ENCODE assay signal across 12 mouse cellular contexts in genomic region chr2:132697256-132697655, GRCm38 (mm10). TPM values are rescaled to one million over a fixed set of nuclear protein-coding genes. Genes with fewer than 3 reads are reported as not detected.
A peak's percentile ranks its signal among the peaks of the same experiment; 100 is the strongest.
DNase-seq lines count a peak whose midpoint lies in the region; ATAC-seq and TF ChIP-seq lines count a peak whose summit lies in the region.
"Had no signal": no experiment of that assay in that cellular context is flagged by ENCODE, and none has a peak within 500 bp of the region (broad histone marks: within the 10 kb centered on the region; RNA-seq: fewer than 3 reads in every experiment).

No protein-coding gene starts in this region.

- H3K9me3 ChIP-seq in heart, embryonic 12.5 days (replicated peaks), result no peaks in the 10 kb centered on the region
- H3K9me3 ChIP-seq in midbrain, embryonic 11.5 days (ENCODE audit: control insufficient read depth, low read length), result no peaks in the 10 kb centered on the region
- H3K9me3 ChIP-seq in midbrain, embryonic 10.5 days (replicated peaks), result no peaks in the 10 kb centered on the region
- no peaks in the 10 kb centered on the region for H3K9me3 ChIP-seq in liver, embryonic 16.5 days (replicated peaks; ENCODE audit: control insufficient read depth, low read length)
- no peaks in the 10 kb centered on the region for H3K9me3 ChIP-seq in forebrain, embryonic 16.5 days (ENCODE audit: control insufficient read depth, low read length)
- H3K9me3 ChIP-seq: embryonic facial prominence, embryonic 15.5 days had no signal

- ATAC-seq in heart, embryonic 12.5 days (ENCODE audit: insufficient number of reproducible peaks, low FRiP score), result no peak
- ATAC-seq in midbrain, embryonic 11.5 days (ENCODE audit: low FRiP score), result no peak
- ATAC-seq in liver, embryonic 16.5 days (ENCODE audit: low read depth), result peak; percentile 16
- no peak for ATAC-seq in forebrain, embryonic 16.5 days

- TF ChIP-seq CTCF in cortical plate, adult 2 months (IDR thresholded peaks at IDR 0.05; ENCODE audit: extremely low read depth, insufficient read depth, low read length), result no peak

- no peak for TF ChIP-seq POLR2A in cortical plate, adult 2 months (IDR thresholded peaks at IDR 0.05; ENCODE audit: extremely low read depth, insufficient read depth, low read length)

- WGBS in heart, embryonic 12.5 days, result 85% methylated on average over 5 of the region's 5 CpGs
- WGBS in midbrain, embryonic 11.5 days, result 88% methylated on average over 5 of the region's 5 CpGs
- WGBS in midbrain, embryonic 10.5 days, result 82% methylated on average over 5 of the region's 5 CpGs
- WGBS in liver, embryonic 16.5 days (ENCODE audit: insufficient replicate concordance), result 77% methylated on average over 5 of the region's 5 CpGs
- 88% methylated on average over 5 of the region's 5 CpGs for WGBS in forebrain, embryonic 16.5 days

- intact Hi-C loops in heart, postnatal 14 days (cut with DNase I), result no loop called here

- no peak overlapping the region for H3K4me3 ChIP-seq in heart, embryonic 12.5 days
- no peak overlapping the region for H3K4me3 ChIP-seq in midbrain, embryonic 11.5 days (ENCODE audit: low read depth, low read length)
- no peak overlapping the region for H3K4me3 ChIP-seq in midbrain, embryonic 10.5 days
- H3K4me3 ChIP-seq in cortical plate, adult 2 months (ENCODE audit: insufficient read depth, low read length), result no peak overlapping the region
- no peak overlapping the region for H3K4me3 ChIP-seq in liver, embryonic 16.5 days (ENCODE audit: low read depth, low read length)
- H3K4me3 ChIP-seq in forebrain, embryonic 16.5 days (replicated peaks; ENCODE audit: low read length), result no peak overlapping the region
- H3K4me3 ChIP-seq: embryonic facial prominence, embryonic 15.5 days had no signal

- no peak overlapping the region for H3K9ac ChIP-seq in heart, embryonic 12.5 days
- no peak overlapping the region for H3K9ac ChIP-seq in midbrain, embryonic 11.5 days (ENCODE audit: low read length)
- H3K9ac ChIP-seq in liver, embryonic 16.5 days (ENCODE audit: low read depth, low read length), result peak overlapping the region; percentile 51
- H3K9ac ChIP-seq in forebrain, embryonic 16.5 days (replicated peaks; ENCODE audit: low read depth, low read length), result no peak overlapping the region
- H3K9ac ChIP-seq: embryonic facial prominence, embryonic 15.5 days had no signal

- H3K27ac ChIP-seq in heart, embryonic 12.5 days (ENCODE audit: poor library complexity, severe bottlenecking), result 0 out of 2 replicates have a peak overlapping the region, but pooled peaks have one; percentile 19
- no peak overlapping the region for H3K27ac ChIP-seq in midbrain, embryonic 11.5 days (ENCODE audit: low read depth, low read length)
- no peak overlapping the region for H3K27ac ChIP-seq in midbrain, embryonic 10.5 days (replicated peaks)
- H3K27ac ChIP-seq in cortical plate, adult 2 months (ENCODE audit: insufficient read depth, low read length), result peak overlapping the region; percentile 94
- H3K27ac ChIP-seq in liver, embryonic 16.5 days (ENCODE audit: low read length), result peak overlapping the region; percentile 43
- H3K27ac ChIP-seq in forebrain, embryonic 16.5 days (ENCODE audit: low read length), result no peak overlapping the region; the same call in 1 of the 2 replicates
- H3K27ac ChIP-seq: embryonic facial prominence, embryonic 15.5 days had no signal

- H3K4me2 ChIP-seq in heart, embryonic 12.5 days, result no peak overlapping the region
- H3K4me2 ChIP-seq in midbrain, embryonic 11.5 days, result no peak overlapping the region
- H3K4me2 ChIP-seq in liver, embryonic 16.5 days (ENCODE audit: low read depth, low read length), result peak overlapping the region; percentile 12; the same call in 1 of the 2 replicates
- no peak overlapping the region for H3K4me2 ChIP-seq in forebrain, embryonic 16.5 days (ENCODE audit: low read length)
- H3K4me2 ChIP-seq: embryonic facial prominence, embryonic 15.5 days had no signal

- H3K36me3 ChIP-seq in heart, embryonic 12.5 days, result peaks cover 12% of the 10 kb centered on the region
- no peaks in the 10 kb centered on the region for H3K36me3 ChIP-seq in midbrain, embryonic 11.5 days (ENCODE audit: control insufficient read depth, insufficient read depth, low read length)
- H3K36me3 ChIP-seq in midbrain, embryonic 10.5 days, result peaks cover 9% of the 10 kb centered on the region
- H3K36me3 ChIP-seq in liver, embryonic 16.5 days (ENCODE audit: control insufficient read depth, insufficient read depth), result no peaks in the 10 kb centered on the region
- H3K36me3 ChIP-seq in forebrain, embryonic 16.5 days (ENCODE audit: control insufficient read depth, insufficient read depth), result no peaks in the 10 kb centered on the region

- no peaks in the 10 kb centered on the region for H3K27me3 ChIP-seq in heart, embryonic 12.5 days (replicated peaks)
- H3K27me3 ChIP-seq in midbrain, embryonic 11.5 days (ENCODE audit: control insufficient read depth, insufficient read depth, low read length), result no peaks in the 10 kb centered on the region
- no peaks in the 10 kb centered on the region for H3K27me3 ChIP-seq in midbrain, embryonic 10.5 days (ENCODE audit: low read depth, poor library complexity, severe bottlenecking)
- H3K27me3 ChIP-seq in liver, embryonic 16.5 days (ENCODE audit: control insufficient read depth, insufficient read depth, low read depth, low read length), result no peaks in the 10 kb centered on the region
- H3K27me3 ChIP-seq in forebrain, embryonic 16.5 days (replicated peaks; ENCODE audit: control insufficient read depth, insufficient read depth, low read length), result no peaks in the 10 kb centered on the region
- H3K27me3 ChIP-seq: embryonic facial prominence, embryonic 15.5 days had no signal

- peaks cover 45% of the 10 kb centered on the region for H3K4me1 ChIP-seq in heart, embryonic 12.5 days (replicated peaks)
- H3K4me1 ChIP-seq in midbrain, embryonic 11.5 days (ENCODE audit: control insufficient read depth, insufficient read depth, low read length), result no peaks in the 10 kb centered on the region
- H3K4me1 ChIP-seq in midbrain, embryonic 10.5 days, result peaks cover 18% of the 10 kb centered on the region
- H3K4me1 ChIP-seq in cortical plate, adult 2 months (ENCODE audit: control insufficient read depth, insufficient read depth, low read length), result peaks cover 1% of the 10 kb centered on the region; the same call in 1 of the 2 replicates
- H3K4me1 ChIP-seq in liver, embryonic 16.5 days (ENCODE audit: control insufficient read depth, low read depth, low read length), result peaks cover 52% of the 10 kb centered on the region
- peaks cover 3% of the 10 kb centered on the region; the same call in 1 of the 2 replicates for H3K4me1 ChIP-seq in forebrain, embryonic 16.5 days (replicated peaks; ENCODE audit: control insufficient read depth, insufficient read depth, low read length)
- H3K4me1 ChIP-seq: embryonic facial prominence, embryonic 15.5 days had no signal

- DNase-seq in heart, postnatal 14 days, result no peak
- DNase-seq in midbrain, embryonic 11.5 days (ENCODE audit: low spot score, missing footprints), result peak; percentile 51
- DNase-seq in midbrain, embryonic 10.5 days (ENCODE audit: low spot score), result no peak
- DNase-seq in kidney, postnatal 14 days, result no peak
- DNase-seq: gastrocnemius, postnatal 36 days; heart, postnatal 10 days; lung, postnatal 36 days had no signal

RNA-seq across cellular contexts. Expression of gene Shld1, which starts 10.5 kb away (rescaled TPM):
- polyA plus RNA-seq in heart, embryonic 12.5 days (2016; fragmentation: Nextera tagmentation; extraction: Ambion mirVana), result 14.4 and 16.8 TPM in 2 replicates
- total RNA-seq in heart, postnatal 14 days (2021), result 10 to 100 TPM; 33.2 to 39.7 TPM
- polyA plus RNA-seq in midbrain, embryonic 11.5 days (2014; fragmentation: Nextera tagmentation; extraction: Ambion mirVana), result 17.9 and 20.5 TPM in 2 replicates
- 16.4 and 20.4 TPM in 2 replicates for polyA plus RNA-seq in midbrain, embryonic 10.5 days (2016; fragmentation: Nextera tagmentation; extraction: Ambion mirVana)
- 21.7 and 23.4 TPM in 2 replicates for polyA plus RNA-seq in cortical plate, adult 2 months (2012; rRNA removed)
- polyA plus RNA-seq in liver, embryonic 16.5 days (2015; fragmentation: Nextera tagmentation; extraction: Ambion mirVana), result 9.8 and 10.4 TPM in 2 replicates
- polyA plus RNA-seq in forebrain, embryonic 16.5 days (2015; fragmentation: Nextera tagmentation; extraction: Ambion mirVana), result 21.6 and 22.0 TPM in 2 replicates

Comparison
In these comparisons a context has a peak if more than half of its experiments do, and no peak if none do; other contexts are left out.
1. H3K27ac ChIP-seq: peak in heart, embryonic 12.5 days (single experiment), cortical plate, adult 2 months (single experiment) and liver, embryonic 16.5 days (single experiment); none in midbrain, embryonic 11.5 days (single experiment), midbrain, embryonic 10.5 days (single experiment) and forebrain, embryonic 16.5 days (single experiment).